Mouse (Mus musculus) CH12.LX (cell line): Measurements from ENCODE around the gene Tspan5. TPM values are rescaled to one million over a fixed set of nuclear protein-coding genes. Genes with fewer than 3 reads are reported as not detected.

Experiments used
- DNase-seq: peaks from one replicate; pipeline ENCODE4 v3.0.0-alpha.2; 2013; ENCODE audit errors: extremely low read depth
- H3K27ac ChIP-seq: 2 replicates; pipeline ENCODE4 v1.5.1; 2012; ENCODE audit warnings: low read depth, mild to moderate bottlenecking, control low read depth, moderate library complexity; ENCODE audit not compliant: insufficient read depth
- H3K27me3 ChIP-seq: replicated peaks from 2 replicates; pipeline ENCODE3; 2012; ENCODE audit warnings: inconsistent platforms
- H3K36me3 ChIP-seq, 2 experiments: replicated peaks in 1 of 2; 2 replicates each; pipeline versions ENCODE3 to v1.6.1; 2012; ENCODE audit warnings: inconsistent platforms in 1 of 2, low read length in 1 of 2, mild to moderate bottlenecking in 1 of 2, mixed read lengths in 1 of 2, moderate library complexity in 1 of 2; ENCODE audit not compliant: control insufficient read depth in 1 of 2, insufficient read depth in 1 of 2
- H3K4me1 ChIP-seq, 2 experiments: 2 replicates each; pipeline ENCODE4 v1.6.1; 2012; ENCODE audit warnings: inconsistent platforms in 1 of 2, moderate library complexity in 1 of 2; ENCODE audit not compliant: insufficient read depth in 2 of 2, control insufficient read depth in 1 of 2
- H3K4me2 ChIP-seq: 2 replicates; pipeline ENCODE4 v1.6.1; 2012; ENCODE audit warnings: low read depth, mild to moderate bottlenecking, control low read depth; ENCODE audit not compliant: poor library complexity, insufficient read depth, severe bottlenecking
- H3K4me3 ChIP-seq, 3 experiments: fragments of 150-350 bp in 1 of 3; sonication (generic) in 1 of 3; replicated peaks in 1 of 3; 2 replicates each; pipeline versions ENCODE3 to v1.5.1; 2011 to 2012; ENCODE audit warnings: low read depth in 2 of 3, low read length in 2 of 3, mild to moderate bottlenecking in 2 of 3, moderate library complexity in 2 of 3, control low read depth in 1 of 3, improper control_type of control experiment in 1 of 3, inconsistent platforms in 1 of 3, mixed read lengths in 1 of 3; ENCODE audit not compliant: poor library complexity in 1 of 3
- H3K79me2 ChIP-seq: replicated peaks from 2 replicates; pipeline ENCODE4 v1.6.1; 2012; ENCODE audit warnings: mild to moderate bottlenecking, moderate library complexity; ENCODE audit not compliant: control insufficient read depth, poor library complexity, insufficient read depth, severe bottlenecking; ENCODE audit errors: extremely low read depth
- H3K9ac ChIP-seq: 2 replicates; pipeline ENCODE4 v1.6.1; 2012; ENCODE audit warnings: low read depth, mild to moderate bottlenecking, control low read depth, moderate library complexity; ENCODE audit not compliant: insufficient read depth
- H3K9me3 ChIP-seq: replicated peaks from 2 replicates; pipeline ENCODE3; 2012; ENCODE audit warnings: low read length, inconsistent platforms, mixed read lengths
- BHLHE40 ChIP-seq: IDR thresholded peaks from 2 replicates; pipeline ENCODE4 v1.6.1; 2011; ENCODE audit warnings: mild to moderate bottlenecking, low read depth, low read length, improper control_type of control experiment
- CTCF ChIP-seq, 2 experiments: IDR thresholded peaks in 1 of 2; conservative IDR thresholded peaks in 1 of 2; 2 replicates each; pipeline ENCODE4 v1.5.1; 2011 to 2012; ENCODE audit warnings: low read depth in 2 of 2, low read length in 2 of 2, improper control_type of control experiment in 1 of 2, inconsistent platforms in 1 of 2, mild to moderate bottlenecking in 1 of 2, moderate library complexity in 1 of 2
- E2F4 ChIP-seq: IDR thresholded peaks from 2 replicates; pipeline ENCODE4 v1.6.1; 2011; ENCODE audit warnings: low read depth, low read length, improper control_type of control experiment; ENCODE audit not compliant: insufficient replicate concordance
- ELF1 ChIP-seq: IDR thresholded peaks from 2 replicates; pipeline ENCODE4 v1.6.1; 2014; ENCODE audit warnings: low read depth, mild to moderate bottlenecking, inconsistent platforms, low read length, improper control_type of control experiment
- EP300 ChIP-seq: IDR thresholded peaks from 2 replicates; pipeline ENCODE4 v1.6.1; 2011; ENCODE audit warnings: low read length, improper control_type of control experiment
- GABPA ChIP-seq: IDR thresholded peaks from 2 replicates; pipeline ENCODE4 v1.6.1; 2012; ENCODE audit warnings: low read depth, low read length, improper control_type of control experiment, inconsistent platforms; ENCODE audit not compliant: insufficient replicate concordance
- HCFC1 ChIP-seq: IDR thresholded peaks from 2 replicates; pipeline ENCODE4 v1.6.1; 2012; ENCODE audit warnings: low read depth, mild to moderate bottlenecking, inconsistent platforms, low read length, improper control_type of control experiment
- JUND ChIP-seq: conservative IDR thresholded peaks from 2 replicates; pipeline ENCODE4 v1.6.1; 2011; ENCODE audit warnings: low read depth, low read length, improper control_type of control experiment
- KAT2A ChIP-seq: IDR thresholded peaks from 2 replicates; pipeline ENCODE4 v1.6.1; 2012; ENCODE audit warnings: low read length, improper control_type of control experiment, inconsistent platforms; ENCODE audit not compliant: insufficient replicate concordance
- MAX ChIP-seq: IDR thresholded peaks from 2 replicates; pipeline ENCODE4 v1.6.1; 2011; ENCODE audit warnings: low read length, improper control_type of control experiment
- MXI1 ChIP-seq: IDR thresholded peaks from 2 replicates; pipeline ENCODE4 v1.6.1; 2011; ENCODE audit warnings: mild to moderate bottlenecking, low read depth, low read length, improper control_type of control experiment
- NELFE ChIP-seq: IDR thresholded peaks from 2 replicates; pipeline ENCODE4 v1.6.1; 2011; ENCODE audit warnings: low read depth, low read length, improper control_type of control experiment
- NRF1 ChIP-seq: IDR thresholded peaks from 2 replicates; pipeline ENCODE4 v1.6.1; 2014; ENCODE audit warnings: low read depth, mild to moderate bottlenecking, inconsistent platforms, low read length, improper control_type of control experiment, moderate library complexity
- PAX5 ChIP-seq: IDR thresholded peaks from 2 replicates; pipeline ENCODE4 v1.6.1; 2012; ENCODE audit warnings: low read length, inconsistent platforms, mixed read lengths
- POLR2A ChIP-seq: IDR thresholded peaks from 2 replicates; pipeline ENCODE4 v1.6.1; 2011; ENCODE audit warnings: low read depth, mild to moderate bottlenecking, improper control_type of control experiment, low read length
- POLR2AphosphoS2 ChIP-seq: IDR thresholded peaks from 2 replicates; pipeline ENCODE4 v1.6.1; 2011; ENCODE audit warnings: low read depth, low read length, improper control_type of control experiment
- SIN3A ChIP-seq: IDR thresholded peaks from 2 replicates; pipeline ENCODE4 v1.6.1; 2012; ENCODE audit warnings: low read length, improper control_type of control experiment, inconsistent platforms
- TCF12 ChIP-seq: IDR thresholded peaks from 2 replicates; pipeline ENCODE4 v1.6.1; 2014; ENCODE audit warnings: low read depth, mild to moderate bottlenecking, inconsistent platforms, low read length, improper control_type of control experiment
- UBTF ChIP-seq: IDR thresholded peaks from 2 replicates; pipeline ENCODE4 v1.6.1; 2012; ENCODE audit warnings: low read depth, mild to moderate bottlenecking, inconsistent platforms, low read length, improper control_type of control experiment, moderate library complexity
- ZMIZ1 ChIP-seq: IDR thresholded peaks from 2 replicates; pipeline ENCODE4 v1.6.1; 2012; ENCODE audit warnings: low read depth, mild to moderate bottlenecking, inconsistent platforms, low read length, improper control_type of control experiment
- dilution Hi-C: fragments of 300-500 bp; cut with MboI; formaldehyde crosslinking; loops from 2 replicates; pipeline ENCODE4 v1.14.3; 2020; ENCODE audit warnings: low sequenced_read_pairs; ENCODE audit not compliant: extremely low pct_unique_long_range_greater_than_20kb, extremely low pct_ligation_motif_present
- in situ Hi-C: fragments of 300-500 bp; cut with MboI; formaldehyde crosslinking; loops from 3 replicates; pipeline ENCODE4 v1.14.3; 2019; ENCODE audit warnings: low sequenced_read_pairs, low pct_ligation_motif_present, low pct_unique_long_range_greater_than_20kb, mixed read lengths
- polyA plus RNA-seq: library from polyadenylated mRNA; unstranded; fragments of >175 nt; gene quantifications from 2 replicates; pipeline ENCODE4 v1.2.1, GENCODE M21; 2012; ENCODE audit warnings: low read depth; ENCODE audit not compliant: insufficient read length
- total RNA-seq, 2 experiments: library from RNA; depleted of rRNA; stranded (reverse); fragments of 300-350 nt in 1 of 2; fragments of >200 nt in 1 of 2; gene quantifications; 2 replicates each; pipeline ENCODE4 v1.2.3; 2012 to 2014

Gene Tspan5
- total RNA-seq (2012; rRNA removed), result 17.2 and 19.1 TPM in 2 replicates
- 25.9 and 26.4 TPM in 2 replicates for total RNA-seq (2014; rRNA removed)
- polyA plus RNA-seq, result 37.5 and 43.1 TPM in 2 replicates

GRCm38 (mm10) chr3:138741649-138742565, at the start of gene Tspan5:
TSS of gene Tspan5 (plus strand) at chr3:138742195.
- DNase-seq, result peak; percentile 69
- peak within 1 kb of the TSS; percentile 75 for H3K4me2 ChIP-seq
- no peaks in the 10 kb centered on the region for H3K36me3 ChIP-seq
- H3K4me3 ChIP-seq, result peak within 1 kb of the TSS; percentile 69 to 79 (median 69)
- peaks cover 8 to 43% of the 10 kb centered on the region in 2 experiments for H3K4me1 ChIP-seq
- H3K27ac ChIP-seq, result no peak within 1 kb of the TSS
- TF ChIP-seq HCFC1, result 0 out of 2 replicates have a peak, but pooled peaks have one; percentile 14
- TF ChIP-seq GABPA, result no peak
- peak; percentile 79 for TF ChIP-seq NRF1
- no peak for TF ChIP-seq PAX5
- peak; percentile 65 for TF ChIP-seq BHLHE40
- TF ChIP-seq NELFE, result peak; percentile 63
- TF ChIP-seq ZMIZ1, result peak; percentile 77; the same call in 1 of the 2 replicates
- TF ChIP-seq MXI1, result peak; percentile 45; the same call in 1 of the 2 replicates
- no peak for TF ChIP-seq JUND
- TF ChIP-seq UBTF, result peak; percentile 98
- TF ChIP-seq E2F4, result 0 out of 2 replicates have a peak, but pooled peaks have one; percentile 23
- TF ChIP-seq EP300, result no peak
- TF ChIP-seq POLR2AphosphoS2, result no peak
- TF ChIP-seq KAT2A, result no peak
- 0 out of 2 replicates have a peak, but pooled peaks have one; percentile 20 for TF ChIP-seq ELF1
- no peak; the same call in none of the 2 replicates for TF ChIP-seq SIN3A
- TF ChIP-seq POLR2A, result peak; percentile 84
- peak; percentile 63; the same call in 1 of the 2 replicates for TF ChIP-seq TCF12
- peak in 1 of 2 experiments; percentile 10; a peak in 1 of 4 replicates for TF ChIP-seq CTCF (conservative IDR thresholded peaks at IDR 0.05 in 1 of 2, IDR thresholded peaks at IDR 0.05 in 1 of 2; ENCODE audit: low read depth in 2 of 2, low read length in 2 of 2)
- peak; percentile 88 for TF ChIP-seq MAX
- H3K9ac ChIP-seq, result peak within 1 kb of the TSS; percentile 55
- no peaks in the 10 kb centered on the region for H3K9me3 ChIP-seq
- in situ Hi-C loops, result no loop called here
- dilution Hi-C loops, result no loop called here
- H3K27me3 ChIP-seq, result no peaks in the 10 kb centered on the region
- no peaks in the 10 kb centered on the region for H3K79me2 ChIP-seq
